Mouse (Mus musculus): ENCODE results near the gene Fads3. TPM values are rescaled to one million over a fixed set of nuclear protein-coding genes. Genes with fewer than 3 reads are reported as not detected.

Gene Fads3
- total and polyA plus RNA-seq, 2 experiments from 2014 or later, result 38.8 to 92.8 TPM

DNA sequence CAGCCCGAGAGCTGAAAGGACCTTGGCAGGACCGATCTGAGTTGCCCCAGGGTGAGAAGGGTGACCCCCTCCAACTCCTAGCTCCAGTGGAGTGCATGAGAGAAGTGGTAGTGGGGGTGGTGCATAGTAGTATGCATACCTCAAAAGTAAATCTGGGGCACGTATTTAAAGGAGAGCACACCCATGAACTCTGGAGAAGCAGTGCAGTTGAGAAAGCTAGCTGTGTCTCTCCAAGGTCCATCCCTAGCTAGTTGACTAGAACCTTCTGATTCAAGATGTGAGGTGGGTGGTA lies 22.9 kb upstream of the Fads3 start:
- no peak for ATAC-seq (ENCODE audit: low FRiP score)
- no peaks in the 10 kb centered on the region for H3K36me3 ChIP-seq (ENCODE audit: insufficient read depth, low read length)
- H3K27ac ChIP-seq (ENCODE audit: low read depth, low read length), result no peak overlapping the region
- peaks cover 12% of the 10 kb centered on the region; the same call in 1 of the 2 replicates for H3K4me1 ChIP-seq (ENCODE audit: insufficient read depth, low read length)
- peak overlapping the region; percentile 87 for H3K4me2 ChIP-seq (ENCODE audit: low read depth, low read length, poor library complexity, severe bottlenecking)
- TF ChIP-seq CTCF (IDR thresholded peaks at IDR 0.05), result no peak
- no peak for DNase-seq (ENCODE audit: low spot score)
- H3K9ac ChIP-seq (replicated peaks; ENCODE audit: low read length, poor library complexity, severe bottlenecking), result peak overlapping the region; percentile 63
- 2% methylated on average over 3 of the region's 3 CpGs for WGBS
- H3K9me3 ChIP-seq (ENCODE audit: low read length), result no peaks in the 10 kb centered on the region
- no peaks in the 10 kb centered on the region for H3K27me3 ChIP-seq (ENCODE audit: insufficient read depth, low read length)
- H3K4me3 ChIP-seq (ENCODE audit: low read depth, low read length), result peak overlapping the region; percentile 70

DNA sequence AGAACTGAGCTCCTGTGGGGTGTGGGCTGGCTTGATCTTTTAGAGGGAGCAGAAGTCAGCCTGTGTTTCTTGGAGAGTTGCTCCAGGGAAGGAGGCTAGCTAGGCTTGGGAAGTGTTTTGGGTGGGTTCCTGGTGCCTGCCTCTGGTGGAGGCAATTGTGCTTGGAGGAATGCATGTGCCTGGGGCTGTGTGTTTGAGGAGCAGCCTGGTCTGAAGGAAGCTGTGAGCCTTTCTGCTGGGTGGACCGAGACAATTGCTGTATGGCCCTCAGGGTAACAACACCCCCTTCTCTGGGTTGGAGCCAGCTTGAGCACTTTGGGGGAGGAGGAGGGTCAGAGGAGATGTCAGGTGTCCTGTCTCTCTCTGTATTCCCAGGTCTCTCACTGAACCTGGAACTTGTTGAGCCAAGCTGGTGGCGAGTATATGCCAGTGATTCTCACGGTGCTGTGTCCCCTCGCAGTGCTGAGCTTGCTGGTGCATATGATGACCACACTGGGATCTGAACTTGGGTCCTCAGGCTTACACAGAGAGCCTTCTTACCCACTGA lies 22.1 kb upstream of the Fads3 start:
- no peak overlapping the region for H3K9ac ChIP-seq (replicated peaks; ENCODE audit: low read length, poor library complexity, severe bottlenecking)
- WGBS, result 72% methylated on average over 4 of the region's 4 CpGs

DNA sequence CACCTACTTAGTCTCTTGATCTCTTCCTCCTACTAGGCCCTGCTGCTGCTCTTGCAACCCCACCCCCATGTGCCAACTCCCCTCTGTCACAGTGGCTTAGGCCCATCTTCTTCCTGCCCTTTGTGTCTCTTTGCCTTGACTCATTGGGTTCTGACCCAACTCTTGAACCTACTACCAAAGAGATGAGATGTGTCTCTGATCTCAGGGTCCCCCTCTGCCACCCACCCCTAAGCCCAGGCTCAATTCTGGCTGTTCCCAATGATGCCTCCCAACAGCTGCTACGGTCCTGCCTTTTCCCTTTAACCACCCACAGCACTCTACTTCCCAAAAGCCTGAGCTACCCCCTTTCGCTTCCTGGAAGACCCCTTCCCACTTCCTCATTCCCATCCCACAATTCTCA lies 19.4 kb upstream of the Fads3 start:
- WGBS, result 87% methylated on average over 2 of the region's 2 CpGs
- H3K36me3 ChIP-seq (ENCODE audit: insufficient read depth, low read length), result no peaks in the 10 kb centered on the region
- no peak for DNase-seq (ENCODE audit: low spot score)
- no peak for TF ChIP-seq CTCF (IDR thresholded peaks at IDR 0.05)
- no peaks in the 10 kb centered on the region for H3K9me3 ChIP-seq (ENCODE audit: low read length)
- H3K4me1 ChIP-seq (ENCODE audit: insufficient read depth, low read length), result peaks cover 17% of the 10 kb centered on the region; the same call in 1 of the 2 replicates
- H3K4me2 ChIP-seq (ENCODE audit: low read depth, low read length, poor library complexity, severe bottlenecking), result no peak overlapping the region
- no peaks in the 10 kb centered on the region for H3K27me3 ChIP-seq (ENCODE audit: insufficient read depth, low read length)
- no peak overlapping the region for H3K27ac ChIP-seq (ENCODE audit: low read depth, low read length)
- ATAC-seq (ENCODE audit: low FRiP score), result no peak
- H3K9ac ChIP-seq (replicated peaks; ENCODE audit: low read length, poor library complexity, severe bottlenecking), result no peak overlapping the region
- no peak overlapping the region for H3K4me3 ChIP-seq (ENCODE audit: low read depth, low read length)

More for the DNA sequence above, 22.1 kb upstream of the Fads3 start:
- no peak for TF ChIP-seq CTCF (IDR thresholded peaks at IDR 0.05)
- Histone ChIP-seq H3K9me3 (ENCODE audit: low read length) (no peaks in the 10 kb centered on the region), H3K27me3 (ENCODE audit: insufficient read depth, low read length) (no peaks in the 10 kb centered on the region), H3K4me3 (ENCODE audit: low read depth, low read length) (peak overlapping the region; percentile 70), H3K4me1 (ENCODE audit: insufficient read depth, low read length) (peaks cover 12% of the 10 kb centered on the region; the same call in 1 of the 2 replicates), H3K27ac (ENCODE audit: low read depth, low read length) (no peak overlapping the region), H3K36me3 (ENCODE audit: insufficient read depth, low read length) (no peaks in the 10 kb centered on the region), H3K4me2 (ENCODE audit: low read depth, low read length, poor library complexity, severe bottlenecking) (peak overlapping the region; percentile 87)
- no peak for DNase-seq (ENCODE audit: low spot score)
- no peak for ATAC-seq (ENCODE audit: low FRiP score)

DNA sequence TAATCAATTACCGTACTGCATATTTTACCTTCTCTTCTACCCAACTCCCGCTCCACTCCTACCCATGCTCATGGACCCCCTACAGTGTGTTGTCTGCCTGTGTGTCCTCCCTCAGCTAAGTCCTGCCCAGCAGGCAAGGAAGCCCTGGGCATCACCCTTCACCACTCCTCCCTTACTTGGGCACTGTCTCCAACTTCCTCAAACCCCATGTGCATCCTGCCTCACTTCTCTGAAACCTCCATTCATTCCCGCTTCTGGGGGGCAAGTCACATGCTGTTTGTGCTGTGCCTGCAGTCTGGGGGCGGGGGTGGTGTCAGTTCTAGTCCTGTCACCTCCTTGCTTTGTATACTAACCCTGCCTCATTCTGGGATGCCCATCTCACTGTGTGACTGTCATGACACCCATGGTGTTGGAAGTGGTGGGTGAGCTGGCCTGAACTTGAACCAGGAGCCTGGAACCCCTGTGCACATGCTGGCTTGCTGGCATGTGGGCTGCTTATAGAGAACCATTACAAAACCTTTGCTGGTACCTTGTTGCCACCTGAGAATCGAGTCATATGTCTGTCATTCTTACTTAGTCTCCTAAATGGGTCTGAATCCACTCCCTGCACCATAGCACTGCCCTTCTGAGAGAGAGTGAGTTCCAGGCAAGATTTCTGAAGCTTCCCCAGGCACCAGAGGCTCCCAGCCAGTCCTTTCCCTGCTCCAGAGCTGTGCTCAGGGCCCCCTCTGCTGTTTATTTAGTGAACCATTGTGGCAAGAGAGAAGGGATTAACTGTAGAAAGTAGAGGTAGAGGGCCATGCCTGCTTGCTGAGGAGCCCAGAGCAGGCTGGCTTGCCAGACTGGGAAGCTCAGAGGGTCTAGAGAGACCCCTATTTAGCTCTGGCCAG lies 18.7 kb upstream of the Fads3 start:
- H3K4me1 ChIP-seq (ENCODE audit: insufficient read depth, low read length), result peaks cover 17% of the 10 kb centered on the region; the same call in 1 of the 2 replicates
- no peaks in the 10 kb centered on the region for H3K27me3 ChIP-seq (ENCODE audit: insufficient read depth, low read length)
- WGBS, result 61% methylated on average over 5 of the region's 5 CpGs
- TF ChIP-seq CTCF (IDR thresholded peaks at IDR 0.05), result peak; percentile 73
- H3K4me2 ChIP-seq (ENCODE audit: low read depth, low read length, poor library complexity, severe bottlenecking), result no peak overlapping the region
- H3K27ac ChIP-seq (ENCODE audit: low read depth, low read length), result no peak overlapping the region
- DNase-seq (ENCODE audit: low spot score) (peak; percentile 53), ATAC-seq (ENCODE audit: low FRiP score) (no peak)
- H3K36me3 ChIP-seq (ENCODE audit: insufficient read depth, low read length), result no peaks in the 10 kb centered on the region; the same call in 1 of the 2 replicates
- H3K9ac ChIP-seq (replicated peaks; ENCODE audit: low read length, poor library complexity, severe bottlenecking), result no peak overlapping the region
- H3K4me3 ChIP-seq (ENCODE audit: low read depth, low read length), result no peak overlapping the region
- no peaks in the 10 kb centered on the region for H3K9me3 ChIP-seq (ENCODE audit: low read length)

DNA sequence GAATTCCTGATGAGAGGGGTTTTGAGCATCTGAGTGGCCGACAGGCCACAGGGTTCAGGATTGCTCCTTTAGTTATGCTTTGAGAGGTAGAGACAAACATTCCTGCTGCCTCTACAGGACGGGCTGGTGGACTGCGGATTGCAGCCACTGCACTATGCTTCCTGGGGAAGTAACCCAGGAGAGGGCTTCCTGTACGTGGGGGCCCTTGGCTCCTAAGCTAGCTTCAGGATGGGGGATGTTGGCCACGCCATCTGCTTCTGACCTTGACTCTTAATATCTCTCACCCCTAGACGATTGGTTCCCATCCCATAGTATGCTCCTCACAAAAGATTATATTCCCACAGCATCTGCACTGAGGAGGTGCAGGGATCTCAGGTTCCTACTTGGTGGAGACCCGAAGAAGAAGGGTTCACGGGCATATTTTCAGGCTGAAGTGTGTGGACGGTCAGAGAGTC lies 18.0 kb upstream of the Fads3 start:
- ATAC-seq (ENCODE audit: low FRiP score) (no peak), DNase-seq (ENCODE audit: low spot score) (no peak)
- Histone ChIP-seq H3K4me3 (ENCODE audit: low read depth, low read length) (no peak overlapping the region), H3K4me1 (ENCODE audit: insufficient read depth, low read length) (peaks cover 17% of the 10 kb centered on the region; the same call in 1 of the 2 replicates), H3K27me3 (ENCODE audit: insufficient read depth, low read length) (no peaks in the 10 kb centered on the region), H3K36me3 (ENCODE audit: insufficient read depth, low read length) (peaks cover 4% of the 10 kb centered on the region), H3K9ac (replicated peaks; ENCODE audit: low read length, poor library complexity, severe bottlenecking) (no peak overlapping the region), H3K9me3 (ENCODE audit: low read length) (no peaks in the 10 kb centered on the region), H3K4me2 (ENCODE audit: low read depth, low read length, poor library complexity, severe bottlenecking) (no peak overlapping the region), H3K27ac (ENCODE audit: low read depth, low read length) (no peak overlapping the region)
- 61% methylated on average over 9 of the region's 9 CpGs for WGBS
- no peak for TF ChIP-seq CTCF (IDR thresholded peaks at IDR 0.05)

All from midbrain, postnatal 0 days (tissue).